Mouse (Mus musculus) B cell, adult 62 days (primary cell): Measurements from ENCODE around the gene Ssh3. TPM values are rescaled to one million over a fixed set of nuclear protein-coding genes. Genes with fewer than 3 reads are reported as not detected.

Experiments used
- total RNA-seq: library from RNA; stranded (reverse); gene quantifications from 4 replicates; pipeline ENCODE4 v1.2.4, GENCODE M21; 2023

The Ssh3 gene
- 26.5 to 33.7 TPM (median 27.9 TPM) in 4 replicates for total RNA-seq

DNA sequence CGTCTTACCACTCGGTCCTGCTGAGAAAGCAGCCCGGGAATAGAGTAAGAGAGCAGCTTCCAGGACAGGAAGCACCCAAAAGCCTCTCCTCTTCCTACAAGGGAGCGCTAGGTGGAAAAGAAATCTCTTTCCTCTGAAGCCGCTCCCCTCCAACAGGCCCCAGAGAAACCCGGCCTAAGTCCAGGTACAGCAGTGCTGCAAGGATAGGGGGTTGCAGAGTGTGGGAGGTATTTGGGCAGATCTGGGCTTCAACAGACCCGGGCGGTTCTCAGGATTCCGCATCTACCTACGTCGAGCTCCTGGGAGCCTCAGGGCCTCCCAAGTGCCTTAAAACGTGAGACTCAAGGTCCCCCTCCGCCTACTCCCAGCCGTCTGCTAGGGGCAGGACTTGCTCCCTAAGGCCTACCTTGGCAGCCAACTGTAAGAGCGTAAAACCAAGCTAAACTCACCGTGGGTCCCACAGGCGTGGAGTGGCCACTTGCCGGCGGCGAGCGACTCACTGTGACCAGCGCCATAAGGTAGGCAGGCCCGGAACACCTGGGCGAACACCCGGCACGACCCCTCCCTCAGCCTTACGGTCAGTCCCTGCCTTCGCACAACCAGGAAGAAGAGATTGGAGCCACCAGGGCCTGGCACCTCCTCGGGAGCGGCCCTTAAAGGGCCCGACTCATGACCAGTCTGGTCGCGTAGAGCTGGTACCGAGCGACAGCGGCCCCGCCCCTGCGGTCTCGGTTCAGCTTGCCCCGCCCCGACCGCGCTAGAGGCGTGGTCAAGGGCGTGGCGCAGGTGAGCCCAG lies at the start of gene Ssh3:
Ssh3 (minus strand) TSS at position 615 of the 796 bp plus-strand sequence.

DNA sequence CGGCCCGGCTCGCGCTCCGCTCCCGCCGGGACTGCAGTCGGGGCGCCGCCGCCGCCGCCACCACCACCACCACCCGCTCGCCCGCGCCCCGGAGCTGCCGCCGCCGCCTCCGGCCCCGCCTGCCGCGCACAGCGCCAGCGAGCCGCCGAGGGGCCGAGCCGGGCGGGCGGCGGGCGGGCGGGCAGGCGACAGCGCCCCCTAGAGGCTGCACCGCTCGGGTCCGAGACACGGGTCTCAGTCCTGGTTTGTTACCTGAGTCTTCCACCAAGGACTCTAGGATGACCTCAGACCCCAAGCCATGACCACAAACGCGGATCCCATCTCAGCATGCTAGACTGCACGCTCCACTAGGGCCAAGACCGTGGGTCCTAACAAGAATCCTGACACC lies 37.2 kb upstream of the Ssh3 start, which contains the start of gene Grk2:
Grk2 (minus strand) TSS at position 33 of the 388 bp plus-strand sequence.

GRCm38 (mm10) chr19:4282898-4283553 lies 14.0 kb upstream of the Ssh3 start, which contains the start of gene Ankrd13d:
Gene Ankrd13d, minus strand, starts transcription at chr19:4283137.

GRCm38 (mm10) chr19:4231253-4232185 lies 37.5 kb downstream of the Ssh3 start, which contains the start of gene Pold4:
Gene Pold4, plus strand, starts transcription at chr19:4231899.

DNA sequence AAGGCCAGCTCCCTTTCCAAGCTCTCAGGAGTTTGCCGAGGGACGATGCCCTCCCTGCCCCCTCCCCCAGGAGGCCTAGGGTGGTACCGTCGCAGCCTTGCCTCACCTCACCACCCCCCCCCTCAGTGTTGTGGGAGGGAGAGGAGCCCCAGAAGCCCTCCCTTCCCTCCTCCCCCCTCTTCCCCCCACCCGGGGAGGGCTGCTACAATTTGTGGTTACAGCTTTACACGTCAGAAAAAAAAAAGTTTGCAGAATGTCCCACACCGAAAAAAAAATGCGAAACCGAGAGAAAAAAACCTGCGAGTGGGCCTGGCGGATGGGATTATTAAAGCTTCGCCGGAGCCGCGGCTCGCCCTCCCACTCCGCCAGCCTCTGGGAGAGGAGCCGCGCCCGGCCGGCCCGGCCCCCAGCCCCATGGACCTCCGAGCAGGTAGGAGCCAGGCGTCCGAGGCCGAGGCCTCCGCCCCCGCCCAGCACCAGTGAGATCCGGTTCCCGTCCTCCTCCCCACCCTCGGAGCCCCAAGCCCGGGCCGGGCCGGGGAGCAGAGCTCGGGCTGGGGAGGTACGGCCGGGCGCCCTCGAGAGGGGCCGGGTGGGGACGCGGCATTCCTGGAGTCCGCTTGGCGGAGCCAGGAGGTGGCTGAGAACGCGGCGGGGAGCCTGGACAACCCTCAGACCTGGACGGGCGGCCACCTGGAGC lies 54.8 kb downstream of the Ssh3 start, which contains the start of the genes Clcf1 and AC109138.7:
Clcf1 (plus strand) TSS at position 168 of the 700 bp plus-strand sequence.
AC109138.7 (plus strand) TSS at position 287 of the 700 bp plus-strand sequence.

Other genes with a start within 250 kb of the Ssh3 start
- 137 to 169 TPM (median 145 TPM) in 4 replicates for gene Gstp1, start 231.2 kb downstream of the Ssh3 start, total RNA-seq
- 8.8 to 22.4 TPM (median 15.9 TPM) in 4 replicates for gene Gstp2, start 223.2 kb downstream of the Ssh3 start, total RNA-seq
- gene Gstp3, start 209.6 kb downstream of the Ssh3 start, total RNA-seq, result not detected in 4 replicates
- gene Cabp2, start 187.6 kb downstream of the Ssh3 start, total RNA-seq, result not detected in 4 replicates
- 119 to 136 TPM (median 129 TPM) in 4 replicates for gene Cdk2ap2, start 172.0 kb downstream of the Ssh3 start, total RNA-seq
- gene Pitpnm1, start 169.2 kb downstream of the Ssh3 start, total RNA-seq, result 195 to 200 TPM (median 198 TPM) in 4 replicates
- 95.2 to 103 TPM (median 98.9 TPM) in 4 replicates for gene Aip, start 143.3 kb downstream of the Ssh3 start, total RNA-seq
- 0.14 to 0.31 TPM (median 0.27 TPM) in 3 of 4 replicates, not detected in the other for gene Gpr152, start 129.4 kb downstream of the Ssh3 start, total RNA-seq
- gene Cabp4, start 125.1 kb downstream of the Ssh3 start, total RNA-seq, result 0.88 to 1.4 TPM (median 1.2 TPM) in 4 replicates
- 129 to 166 TPM (median 137 TPM) in 4 replicates for gene Coro1b, start 120.6 kb downstream of the Ssh3 start, total RNA-seq
- gene Ptprcap, start 115.6 kb downstream of the Ssh3 start, total RNA-seq, result 341 to 368 TPM (median 348 TPM) in 4 replicates
- gene Rps6kb2, start 105.8 kb downstream of the Ssh3 start, total RNA-seq, result 50.3 to 55.6 TPM (median 50.9 TPM) in 4 replicates
- 93.0 to 107 TPM (median 97.9 TPM) in 4 replicates for gene Carns1, start 93.7 kb downstream of the Ssh3 start, total RNA-seq
- 255 to 266 TPM (median 262 TPM) in 4 replicates for gene Tbc1d10c, start 77.9 kb downstream of the Ssh3 start, total RNA-seq
- gene Ppp1ca, start 77.1 kb downstream of the Ssh3 start, total RNA-seq, result 377 to 398 TPM (median 383 TPM) in 4 replicates
- 51.5 to 59.3 TPM (median 55.6 TPM) in 4 replicates for gene Rad9a, start 67.5 kb downstream of the Ssh3 start, total RNA-seq
- 141 to 150 TPM (median 148 TPM) in 4 replicates for gene Clcf1, start 54.9 kb downstream of the Ssh3 start, total RNA-seq
- 5.9 TPM in 1 of 4 replicates, not detected in the others for gene AC109138.7, start 54.8 kb downstream of the Ssh3 start, total RNA-seq
- 206 to 223 TPM (median 211 TPM) in 4 replicates for gene Pold4, start 37.3 kb downstream of the Ssh3 start, total RNA-seq
- 26.4 to 33.1 TPM (median 28.4 TPM) in 4 replicates for gene Ankrd13d, start 14.0 kb upstream of the Ssh3 start, total RNA-seq
- 529 to 561 TPM (median 549 TPM) in 4 replicates for gene Grk2, start 37.0 kb upstream of the Ssh3 start, total RNA-seq
- 224 to 243 TPM (median 232 TPM) in 4 replicates for gene Kdm2a, start 129.1 kb upstream of the Ssh3 start, total RNA-seq
- gene Rhod, start 170.3 kb upstream of the Ssh3 start, total RNA-seq, result 0.81 to 1.6 TPM (median 1.6 TPM) in 3 of 4 replicates, not detected in the other
- gene Syt12, start 208.3 kb upstream of the Ssh3 start, total RNA-seq, result not detected in 4 replicates
- not detected in 4 replicates for gene 2010003K11Rik, start 229.4 kb upstream of the Ssh3 start, total RNA-seq
- 2.4 to 4.6 TPM (median 3.8 TPM) in 4 replicates for gene Pcx, start 241.3 kb upstream of the Ssh3 start, total RNA-seq